Mouse (Mus musculus) gastrocnemius, postnatal 14 days (tissue): Measurements from ENCODE around the gene Phxr2. TPM values are rescaled to one million over a fixed set of nuclear protein-coding genes. Genes with fewer than 3 reads are reported as not detected.
"Not testable (repeated sequence)": the region's sequence is repeated elsewhere in the genome, so short reads cannot be mapped to it uniquely, and the experiment has no call there.

Source experiments
- DNase-seq: peaks from one replicate; pipeline ENCODE4 v3.0.0; 2021; ENCODE audit warnings: mixed read lengths
- intact Hi-C: fragments of 180-260 bp; cut with DNase I; formaldehyde crosslinking; loops from one replicate; pipeline ENCODE4 v1.15.1; 2025; ENCODE audit warnings: low total_unique reads
- long read RNA-seq, 2 experiments: library from polyadenylated mRNA; stranded (forward); transcript quantifications; one replicate each; pipeline ENCODE4 v2.0.0; 2021
- total RNA-seq, 2 experiments: library from RNA; stranded (reverse); gene quantifications; 2 replicates each; pipeline ENCODE4 v1.2.3; 2021

Phxr2 gene
- not detected for total RNA-seq
- long read RNA-seq, experiment 1: 0 reads
- long read RNA-seq, experiment 2: 0 reads

GRCm38 (mm10) chr10:99126225-99126624, at the start of gene Phxr2:
TSS of gene Phxr2 (minus strand) at chr10:99126325.
- no peak for DNase-seq
- intact Hi-C loops: no loop called here

DNA sequence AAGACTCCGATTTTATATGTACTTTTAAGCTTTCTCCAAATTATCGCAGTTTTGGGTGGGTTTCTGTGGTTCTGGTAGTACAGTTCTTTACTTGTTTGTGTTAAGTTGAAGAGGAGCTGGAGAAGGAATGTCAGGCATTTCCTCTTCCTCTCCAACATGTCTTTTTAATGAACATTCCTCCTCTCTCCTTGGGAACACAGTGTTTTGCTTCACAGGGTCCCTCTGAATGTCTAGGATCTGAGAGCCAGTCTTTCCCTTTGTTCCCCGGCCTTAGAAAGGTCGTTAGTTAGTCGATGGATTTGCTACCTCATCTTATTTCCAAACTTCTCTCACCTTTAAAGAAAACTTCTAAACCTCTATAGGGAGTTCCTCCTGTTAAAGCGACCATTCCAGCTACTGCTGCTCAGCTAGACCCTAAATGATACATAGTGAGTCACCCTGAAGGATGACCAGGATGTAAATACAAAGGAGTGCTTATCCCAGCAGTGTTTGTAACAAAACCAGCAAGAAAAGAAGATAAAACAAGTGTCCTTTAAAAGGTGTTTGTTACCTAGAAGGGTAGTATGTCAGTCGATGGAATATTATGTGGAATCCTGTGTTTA, 46.9 kb upstream of the Phxr2 start:
- intact Hi-C loops: no loop called here
- DNase-seq: no peak

DNA sequence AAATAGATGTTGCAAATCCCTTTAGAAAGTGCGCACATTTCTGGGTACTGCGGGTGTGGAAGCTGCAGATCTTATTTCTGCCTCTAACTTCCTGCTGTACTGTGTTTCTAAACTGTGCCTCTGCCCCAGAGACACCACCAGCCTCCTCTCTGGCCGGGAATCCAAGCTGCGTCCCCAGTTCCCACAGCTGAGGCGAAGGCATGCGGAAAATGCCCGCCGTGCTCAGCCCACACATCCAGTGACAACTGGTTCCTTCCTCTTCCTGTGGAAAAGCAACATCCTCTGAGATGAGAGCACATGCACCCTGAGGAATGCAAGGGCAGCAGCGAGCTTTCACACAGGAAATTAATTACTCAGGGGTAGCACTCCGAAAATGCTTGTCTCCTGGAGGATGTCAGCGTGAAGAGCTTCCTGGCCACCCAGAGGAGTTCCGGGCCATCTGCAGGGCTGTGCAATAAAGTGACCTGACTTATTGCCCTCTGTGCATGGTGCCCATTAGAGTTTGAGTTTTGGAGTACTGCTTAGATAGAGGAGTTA, 45.9 kb upstream of the Phxr2 start:
- DNase-seq: peak; percentile 62
- intact Hi-C loops: no loop called here

DNA sequence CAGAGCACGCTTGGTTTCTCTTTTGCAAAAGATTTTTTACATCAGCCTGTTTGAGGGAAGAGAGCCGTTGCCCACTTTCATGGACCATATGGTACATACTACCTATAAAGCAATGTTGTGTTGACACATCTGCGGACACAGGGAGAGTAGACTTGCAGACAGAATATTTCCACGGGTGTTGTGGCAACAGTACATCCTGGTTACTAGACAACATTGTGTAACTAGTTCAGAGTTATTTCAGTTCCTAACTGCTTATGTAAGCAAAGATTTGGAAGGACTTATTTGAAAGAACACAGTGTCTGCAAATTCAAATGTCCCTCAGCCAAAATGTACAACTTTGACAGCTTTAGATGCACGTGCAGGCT, 43.6 kb upstream of the Phxr2 start:
- intact Hi-C loops: no loop called here
- no peak for DNase-seq

- no peak for DNase-seq
- intact Hi-C loops: no loop called here
These were observed 43.0 kb upstream of the Phxr2 start for GRCm38 (mm10) chr10:99168840-99169764.

- peak; percentile 30 for DNase-seq
- intact Hi-C loops: no loop called here
These were observed 42.3 kb upstream of the Phxr2 start for GRCm38 (mm10) chr10:99168404-99168803.

DNA sequence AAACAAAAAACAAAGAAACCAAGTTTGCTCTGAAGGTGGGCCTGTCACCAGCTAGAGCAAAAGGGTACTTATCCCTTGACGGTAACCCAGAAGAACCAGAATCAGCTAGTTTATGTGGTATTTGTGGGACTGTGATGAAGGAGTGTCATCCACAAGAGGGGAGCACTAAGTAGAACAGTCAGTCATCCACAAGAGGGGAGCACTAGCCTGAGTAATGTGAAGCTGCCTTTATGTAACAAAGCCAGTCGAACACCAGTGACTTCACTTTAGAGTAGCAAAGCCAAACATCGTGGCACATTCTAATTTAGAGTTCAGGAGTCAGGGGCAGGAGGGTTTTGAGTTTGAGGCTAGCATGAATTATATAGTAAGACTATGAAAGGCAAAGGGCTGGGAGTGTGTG, 40.3 kb upstream of the Phxr2 start:
- intact Hi-C loops: no loop called here
- no peak for DNase-seq

GRCm38 (mm10) chr10:99165751-99166282, 39.7 kb upstream of the Phxr2 start:
- intact Hi-C loops: loop anchor here (2.0 kb wide), 1 partner anchor 411 kb away; no protein-coding TSS in a partner anchor
- no peak for DNase-seq

DNA sequence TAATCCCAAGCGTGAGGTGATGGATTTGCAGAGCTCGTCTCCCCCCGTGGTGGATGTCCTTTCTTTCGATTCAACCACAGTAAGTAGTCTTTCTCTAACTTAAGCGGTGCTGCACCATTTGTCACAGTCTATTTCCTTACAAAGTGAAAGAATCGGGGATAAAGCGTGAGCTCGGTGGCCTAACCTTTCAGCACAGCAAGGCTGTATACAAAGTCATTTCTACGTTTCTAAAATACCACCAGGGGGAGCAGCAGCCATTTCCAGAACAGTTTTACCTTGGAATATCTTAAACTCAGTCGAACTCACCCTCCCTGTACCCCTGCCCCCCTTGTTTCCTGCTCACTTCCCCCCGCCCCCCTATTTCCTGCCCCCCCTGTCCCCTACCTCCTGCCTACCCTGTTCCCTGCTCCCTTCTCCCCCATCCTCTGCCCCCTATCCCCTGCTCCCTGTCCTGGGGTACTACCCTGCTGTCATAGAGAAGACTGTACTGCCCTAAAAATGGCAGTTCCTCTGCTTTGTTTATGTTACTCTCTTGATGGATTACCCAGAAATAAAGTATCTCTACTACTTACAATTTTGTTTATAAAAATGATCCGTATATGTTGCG, 38.8 kb upstream of the Phxr2 start:
- no peak for DNase-seq
- intact Hi-C loops: loop anchor here (2.0 to 5.0 kb wide), 2 partner anchors 412 to 452 kb away; no protein-coding TSS in a partner anchor

GRCm38 (mm10) chr10:99163002-99163401, 36.9 kb upstream of the Phxr2 start:
- intact Hi-C loops: loop anchor here (5.0 kb wide), 1 partner anchor 454 kb away; no protein-coding TSS in a partner anchor
- no peak for DNase-seq

GRCm38 (mm10) chr10:99161987-99162582, 36.0 kb upstream of the Phxr2 start:
- intact Hi-C loops: loop anchor here (5.0 kb wide), 1 partner anchor 455 kb away; no protein-coding TSS in a partner anchor
- no peak for DNase-seq

- DNase-seq, intact Hi-C loops: not testable (repeated sequence)
These were observed 31.6 kb upstream of the Phxr2 start for GRCm38 (mm10) chr10:99157697-99158096.

- intact Hi-C loops: no loop called here
- no peak for DNase-seq
These were observed 30.7 kb upstream of the Phxr2 start for GRCm38 (mm10) chr10:99156808-99157207.

- intact Hi-C loops: no loop called here
- DNase-seq: no peak
These were observed 28.5 kb upstream of the Phxr2 start for GRCm38 (mm10) chr10:99154635-99155034.

DNA sequence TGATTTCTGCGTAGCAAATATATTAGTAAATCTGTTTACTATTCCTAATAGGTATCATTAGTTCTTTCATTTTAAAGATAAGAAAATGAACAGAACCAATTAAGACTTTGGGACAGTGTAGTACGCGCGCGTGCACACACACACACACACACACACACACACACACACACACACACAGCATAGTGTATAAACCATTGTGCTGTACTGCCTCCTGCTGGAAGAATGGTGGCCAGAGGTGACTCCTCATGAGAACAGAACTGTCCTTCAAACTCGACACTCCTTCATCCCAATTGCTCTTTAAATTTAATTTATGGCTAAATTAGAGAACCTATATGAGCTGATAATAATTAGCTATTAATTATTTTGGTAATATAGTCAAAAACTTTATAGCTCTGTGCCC, 25.9 kb upstream of the Phxr2 start:
- no peak for DNase-seq
- intact Hi-C loops: no loop called here

DNA sequence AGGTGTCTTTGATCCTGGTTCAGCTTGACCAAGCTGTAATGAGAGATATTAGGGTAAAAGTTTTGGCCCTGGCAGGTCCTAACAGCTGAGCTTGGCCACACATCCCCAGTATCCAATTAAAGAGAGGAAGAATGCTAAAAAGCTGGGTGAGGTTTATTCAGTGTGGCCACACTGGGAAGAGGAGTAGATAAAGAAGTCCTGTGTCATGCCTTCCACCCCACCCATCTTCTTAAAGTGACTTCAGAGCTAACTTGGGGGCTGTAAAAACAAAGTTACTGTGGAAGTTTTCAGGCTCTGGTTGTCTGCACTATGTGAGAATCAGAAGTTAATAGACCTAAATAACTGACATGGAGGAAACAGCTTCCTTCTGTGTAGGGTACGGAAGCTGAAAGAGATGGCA, 25.5 kb upstream of the Phxr2 start:
- no peak for DNase-seq
- intact Hi-C loops: no loop called here

GRCm38 (mm10) chr10:99150016-99150415, 23.9 kb upstream of the Phxr2 start:
- no peak for DNase-seq
- intact Hi-C loops: no loop called here

GRCm38 (mm10) chr10:99146596-99146995, 20.5 kb upstream of the Phxr2 start:
- intact Hi-C loops: no loop called here
- no peak for DNase-seq

- no peak for DNase-seq
- intact Hi-C loops: no loop called here
These were observed 19.5 kb upstream of the Phxr2 start for GRCm38 (mm10) chr10:99145611-99146010.
